Mouse (Mus musculus) cerebellum, adult 9-11 months (tissue): ENCODE data around the gene Atxn7l3.
A peak's percentile ranks its signal among the peaks of the same experiment; 100 is the strongest.

ENCODE experiments used
- DNase-seq: peaks from one replicate; pipeline ENCODE4 v3.0.0; 2022

The Atxn7l3 gene

DNA sequence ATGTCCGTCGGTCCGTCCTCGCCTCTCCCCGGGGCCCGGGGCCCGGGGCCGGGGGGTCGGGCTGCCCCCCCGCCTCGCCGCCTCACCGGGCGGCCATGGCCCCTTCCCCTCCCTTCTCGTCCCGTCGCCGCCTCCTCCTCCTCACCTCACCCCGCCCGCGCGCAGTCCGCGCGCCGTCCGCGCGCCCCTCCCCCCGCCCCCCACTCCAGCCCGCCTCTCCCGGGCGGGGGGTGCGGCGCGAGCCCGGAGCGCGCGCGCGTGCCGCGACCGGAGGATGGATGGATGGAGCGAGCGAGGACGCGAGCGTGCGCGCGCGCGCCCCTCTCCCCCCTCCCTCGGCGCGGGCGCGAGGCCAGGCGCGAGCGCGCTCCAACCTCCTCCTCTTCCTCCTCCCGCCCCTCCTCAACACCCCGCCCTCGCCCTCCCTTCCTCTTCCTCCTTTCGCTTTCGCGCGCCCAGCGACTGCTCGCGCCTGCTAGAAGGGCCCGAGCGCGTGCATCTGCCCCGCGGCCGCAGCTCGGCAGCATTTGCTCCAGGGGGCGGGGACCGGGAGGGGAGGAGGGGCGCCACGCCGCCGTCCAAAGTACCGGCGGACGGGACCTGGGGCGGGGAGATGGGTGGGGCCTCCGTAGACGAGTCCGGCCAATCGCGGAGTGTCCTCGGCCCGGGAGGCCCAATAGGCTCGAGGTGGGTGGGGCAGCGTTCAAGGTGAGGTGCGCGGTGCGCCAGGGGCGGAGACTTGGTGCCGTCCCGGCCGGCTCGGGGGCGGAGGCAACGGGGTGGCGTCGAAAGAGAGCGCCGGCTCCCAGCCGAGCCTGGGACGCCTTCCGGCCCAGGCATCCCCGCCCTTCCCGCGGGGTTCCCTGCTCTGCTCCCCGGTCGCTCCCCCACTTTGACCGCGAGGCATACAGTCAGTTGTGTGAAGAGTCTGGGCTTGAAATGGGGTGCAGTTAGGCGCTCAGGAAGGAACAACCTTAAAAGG lies at the start of gene Atxn7l3:
Atxn7l3 (minus strand) TSS at position 141 of the 982 bp plus-strand sequence.
- DNase-seq = peak; percentile 99

DNA sequence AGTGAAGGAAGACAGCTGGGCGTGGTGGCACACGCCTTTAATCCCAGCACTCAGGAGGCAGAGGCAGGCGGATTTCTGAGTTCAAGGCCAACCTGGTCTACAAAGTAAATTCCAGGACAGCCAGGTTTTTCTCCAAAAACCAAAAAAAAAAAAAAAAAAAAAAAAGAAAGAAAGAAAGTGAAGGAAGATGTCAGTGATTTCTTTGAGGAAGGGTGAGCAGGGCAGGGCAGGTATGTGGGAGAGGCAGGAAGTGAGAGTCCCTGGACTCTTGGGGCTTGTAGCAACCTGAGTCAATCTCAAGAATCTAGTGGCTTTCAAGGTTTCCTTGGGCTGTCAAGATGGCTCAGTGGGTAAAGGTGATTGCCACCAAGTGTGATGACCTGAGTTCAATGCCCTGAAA lies 48.0 kb upstream of the Atxn7l3 start:
- DNase-seq = no peak

DNA sequence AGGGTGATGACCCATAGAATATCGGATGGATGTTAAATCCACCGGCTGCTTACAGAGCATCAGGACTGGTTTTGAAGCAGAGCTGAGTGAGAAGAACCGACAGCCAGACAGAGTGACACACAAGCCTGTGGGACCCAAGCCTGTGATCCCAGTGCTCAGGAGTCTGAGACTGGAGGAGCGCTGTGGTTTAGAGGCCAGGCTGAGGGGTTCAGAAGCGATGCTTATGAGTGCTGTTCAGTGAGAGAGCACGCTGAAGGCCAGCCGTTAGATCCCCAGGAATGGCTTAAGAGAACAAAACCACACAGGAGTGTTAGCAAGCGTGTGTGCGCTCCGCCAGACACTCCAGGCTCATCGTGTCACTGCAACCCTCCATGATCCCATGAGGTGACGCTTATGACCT lies 46.3 kb upstream of the Atxn7l3 start:
- no peak for DNase-seq

DNA sequence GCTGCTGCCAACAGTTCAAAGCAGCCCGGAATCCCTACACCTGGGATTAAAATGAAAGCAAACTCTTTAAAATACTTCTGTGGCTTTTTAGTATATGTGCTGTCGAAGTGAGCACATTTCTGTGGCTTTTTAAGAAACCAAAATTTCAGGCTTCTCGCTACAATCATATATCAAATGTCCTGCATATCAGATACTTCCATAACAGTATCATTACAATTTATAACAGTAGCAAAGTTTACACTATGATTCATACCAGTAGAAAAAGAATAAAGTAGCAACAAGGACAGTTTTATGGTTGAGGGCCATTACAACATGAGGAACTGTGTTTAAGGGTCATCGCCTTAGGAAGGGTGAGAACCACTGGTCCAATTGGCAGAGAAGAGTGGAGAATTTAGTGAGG lies 44.7 kb upstream of the Atxn7l3 start:
- no peak for DNase-seq

DNA sequence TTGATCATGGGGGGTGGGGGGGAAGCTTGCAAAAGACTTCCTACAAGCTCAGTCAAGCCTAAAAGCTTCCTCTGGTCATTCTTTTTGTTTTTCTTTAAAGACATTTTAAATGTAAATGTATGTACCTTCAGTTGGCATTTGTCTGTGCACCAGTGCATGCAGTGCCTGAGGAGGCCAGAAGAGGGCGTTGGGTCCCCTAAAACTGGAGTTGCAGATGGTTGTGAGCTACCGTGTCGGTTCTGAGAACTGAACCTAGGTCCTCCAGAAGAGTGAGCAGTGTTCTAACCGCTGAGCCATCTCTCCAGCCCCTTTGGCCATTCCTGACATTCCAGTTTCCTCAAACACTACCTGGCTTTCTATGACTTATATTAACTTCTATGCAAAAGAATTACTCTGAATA lies 43.2 kb upstream of the Atxn7l3 start:
- DNase-seq = no peak

DNA sequence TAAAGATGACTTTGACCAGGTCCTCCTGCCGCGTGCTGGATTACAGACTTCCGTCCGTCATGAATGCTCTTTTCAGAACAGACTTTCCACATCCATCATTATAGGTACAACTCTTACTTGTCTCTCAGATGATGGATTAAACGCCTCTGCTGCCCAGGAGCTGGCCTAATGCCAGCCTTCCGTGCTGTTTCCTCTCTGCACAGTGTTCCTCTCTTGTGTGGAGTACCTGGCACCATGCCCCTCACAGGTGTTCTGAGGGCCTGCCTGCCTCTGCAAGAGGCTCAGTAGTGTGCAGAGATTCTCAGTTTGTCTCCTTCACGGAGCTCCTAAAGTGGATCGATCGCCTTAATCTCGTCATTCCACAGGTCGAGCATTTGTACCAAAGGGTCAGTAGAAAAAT lies 42.8 kb upstream of the Atxn7l3 start:
- peak; percentile 84 for DNase-seq

DNA sequence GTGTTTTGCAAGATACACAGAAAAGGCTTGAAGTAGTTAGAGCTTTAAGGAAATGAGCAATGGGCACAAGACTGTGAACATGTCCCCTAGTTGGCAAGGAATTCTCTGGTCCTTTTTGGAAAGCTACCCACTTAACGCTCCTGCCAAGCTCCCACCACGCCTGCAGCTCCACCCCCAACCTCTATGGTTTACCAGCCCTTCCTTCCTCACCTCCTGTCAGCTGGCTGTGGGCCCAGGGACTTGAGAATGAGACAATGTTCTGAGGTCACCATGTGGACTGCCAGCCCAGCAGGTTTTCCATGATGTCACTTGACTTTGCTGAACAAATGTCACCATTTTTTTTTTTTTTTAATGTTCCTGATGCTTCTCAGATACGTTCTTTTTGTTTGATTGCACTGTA lies 42.1 kb upstream of the Atxn7l3 start:
- peak; percentile 98 for DNase-seq

DNA sequence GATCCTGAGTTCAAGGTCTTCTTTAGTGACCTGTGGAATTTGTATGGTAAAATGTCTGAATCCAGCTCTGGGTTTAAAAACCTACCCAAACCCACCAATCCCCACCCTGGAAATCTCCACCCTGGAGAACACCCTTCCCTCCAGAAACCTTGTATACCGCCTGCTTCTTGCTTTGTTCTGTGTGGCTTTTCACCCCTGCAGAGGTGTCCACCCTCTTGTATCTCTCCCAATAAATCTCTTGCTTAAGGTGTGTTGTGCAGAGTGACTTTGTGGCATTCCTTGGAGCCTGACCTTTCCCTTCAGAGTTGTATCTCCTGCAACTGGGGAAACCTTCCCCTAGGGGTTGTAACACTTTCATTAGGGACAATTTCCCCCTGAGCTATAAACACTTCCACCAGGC lies 41.5 kb upstream of the Atxn7l3 start:
- no peak for DNase-seq

DNA sequence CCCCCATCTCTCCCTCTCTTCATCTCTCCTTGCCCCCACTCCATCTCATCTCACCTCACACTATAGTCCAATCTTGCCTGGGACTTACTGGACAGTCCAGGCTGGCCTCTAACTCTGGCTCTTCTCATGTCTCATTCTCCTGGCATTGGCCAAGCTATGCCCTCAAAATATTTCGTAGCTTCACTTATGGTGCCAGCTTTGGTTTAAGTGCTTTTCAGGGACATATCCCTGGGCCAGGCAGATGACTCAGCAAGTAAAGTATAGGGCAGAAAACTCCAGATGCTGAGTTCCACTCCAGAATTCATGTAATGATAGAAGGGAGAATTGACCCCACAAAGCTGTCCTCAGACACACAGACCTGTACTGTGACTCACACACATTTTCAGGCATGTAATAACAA lies 39.8 kb upstream of the Atxn7l3 start:
- no peak for DNase-seq

DNA sequence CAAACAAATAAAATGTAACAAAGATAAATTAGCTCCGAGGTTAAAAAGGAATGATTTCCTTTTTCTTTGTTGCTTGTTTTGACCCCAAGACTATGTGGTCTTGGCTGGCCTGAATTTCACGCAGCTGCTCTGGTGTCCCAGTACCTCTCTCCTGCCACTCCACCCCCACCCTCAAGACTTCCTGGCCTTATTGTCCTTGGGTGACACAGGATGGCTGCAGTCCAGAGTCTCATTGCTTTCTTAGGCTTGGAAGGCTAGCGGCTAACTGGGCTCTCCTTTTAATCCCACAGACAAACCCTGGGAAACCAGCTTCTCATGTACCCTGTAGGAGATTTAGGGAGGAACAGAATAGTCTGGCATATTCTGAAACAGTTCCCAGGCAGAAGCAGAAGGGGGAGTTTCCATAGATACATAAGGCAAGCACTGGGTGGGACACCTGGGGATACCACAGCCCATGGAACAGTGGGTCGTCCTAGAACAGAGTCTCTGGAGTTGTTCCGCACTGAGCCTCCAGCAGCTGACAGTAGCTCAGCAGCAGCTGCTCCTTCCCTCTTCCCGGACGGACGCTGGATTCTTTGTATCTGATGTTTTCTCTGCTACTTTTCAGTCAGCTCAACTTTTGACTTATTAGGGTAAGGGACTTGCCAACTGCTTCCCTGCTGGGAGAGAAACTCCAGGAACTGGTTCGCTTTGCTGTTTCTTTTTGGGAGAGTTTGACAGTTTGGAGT lies 38.7 kb upstream of the Atxn7l3 start:
- no peak for DNase-seq

DNA sequence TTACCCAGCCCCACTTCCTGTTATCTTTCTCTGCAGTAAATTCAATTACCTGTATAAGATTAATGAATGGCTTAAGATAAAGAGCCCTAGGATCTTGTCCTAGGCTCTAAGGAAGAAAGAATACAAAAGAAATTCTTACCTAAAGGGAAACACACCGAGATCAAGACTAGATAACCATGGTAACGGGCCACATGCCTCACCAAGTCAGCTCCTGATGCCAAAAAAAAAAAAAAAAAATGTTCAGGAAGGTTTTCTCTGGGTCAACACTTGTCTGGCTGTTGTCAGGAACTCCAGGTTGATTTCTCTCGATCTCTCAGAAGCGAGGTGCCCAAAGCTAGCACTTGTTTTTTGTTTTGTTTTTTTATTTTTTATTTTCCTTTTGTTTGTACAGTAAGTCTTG lies 37.6 kb upstream of the Atxn7l3 start:
- no peak for DNase-seq

DNA sequence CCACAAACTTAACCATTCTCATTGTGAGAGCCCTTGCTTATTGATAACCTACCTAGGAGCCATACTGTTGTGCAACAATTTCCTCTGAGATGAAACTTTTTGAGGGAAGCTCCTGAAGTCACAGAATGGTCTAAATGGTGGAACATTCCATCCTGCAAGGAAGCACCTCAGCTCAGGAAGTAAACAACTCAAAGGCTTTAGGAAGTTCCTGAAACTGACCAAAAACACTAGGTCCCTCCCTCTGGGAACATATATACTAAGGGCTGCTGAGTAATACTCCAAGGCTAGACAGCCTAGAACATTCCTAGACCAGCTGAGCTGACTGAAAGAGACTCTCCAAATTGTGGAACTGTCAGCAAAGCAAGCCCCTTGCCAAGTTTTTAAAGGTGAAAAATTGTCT lies 36.6 kb upstream of the Atxn7l3 start:
- no peak for DNase-seq

DNA sequence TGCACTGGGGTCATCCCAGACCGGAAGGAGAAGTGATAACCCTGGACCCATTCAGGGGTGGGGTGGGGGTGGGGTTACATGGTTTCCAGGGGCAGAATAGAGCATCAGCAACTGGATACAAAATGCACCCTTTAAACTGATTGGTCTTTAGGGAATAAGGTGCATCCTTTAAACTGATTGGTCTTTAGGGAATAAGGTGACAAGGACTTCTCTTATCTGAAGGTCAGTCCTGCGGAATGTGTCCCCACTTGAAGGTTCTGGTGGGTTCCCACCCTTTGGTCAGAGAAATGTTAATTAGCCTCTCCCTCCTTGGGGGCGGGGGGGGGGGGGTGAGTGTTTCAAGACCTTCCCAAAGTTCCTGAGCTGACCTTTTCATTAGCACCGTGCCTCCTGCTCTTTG lies 35.4 kb upstream of the Atxn7l3 start:
- DNase-seq = no peak

DNA sequence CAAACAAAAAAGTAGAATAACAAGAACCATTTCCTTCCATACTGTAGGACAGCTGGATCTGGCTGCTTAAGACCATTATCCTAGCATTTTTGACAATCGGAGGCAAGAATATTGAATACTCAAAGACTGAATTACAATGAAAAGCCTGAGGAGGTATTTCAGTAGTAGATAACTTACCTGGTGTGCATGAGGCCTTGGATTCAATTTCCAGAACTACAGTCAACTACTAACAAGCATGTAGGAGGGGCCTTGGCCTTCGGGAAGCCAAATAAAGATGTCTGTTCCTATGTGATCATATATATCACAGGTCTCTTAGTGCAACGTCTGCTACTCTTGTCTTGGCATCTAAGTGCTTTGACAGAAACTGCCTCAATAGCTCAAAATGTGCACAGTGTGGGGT lies 33.6 kb upstream of the Atxn7l3 start:
- DNase-seq = no peak

DNA sequence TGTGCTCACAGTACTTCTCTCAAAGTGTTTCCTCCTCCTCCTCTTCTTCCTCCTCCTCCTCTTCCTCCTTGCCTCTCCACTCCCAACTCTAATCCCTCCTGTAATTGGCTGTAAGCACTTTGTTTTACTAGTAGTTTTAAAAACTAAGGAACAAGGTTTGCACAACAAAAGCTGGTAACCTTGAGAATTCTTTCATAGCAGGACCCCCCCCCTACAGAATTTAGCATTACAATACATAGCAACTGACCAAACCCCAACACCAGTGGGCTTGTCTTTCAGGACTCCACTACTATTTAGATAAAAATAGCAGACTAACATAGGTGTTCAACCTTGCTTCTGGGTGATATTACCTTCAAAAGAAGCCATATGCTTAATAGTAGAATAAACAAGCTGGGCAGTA lies 33.1 kb upstream of the Atxn7l3 start:
- no peak for DNase-seq

DNA sequence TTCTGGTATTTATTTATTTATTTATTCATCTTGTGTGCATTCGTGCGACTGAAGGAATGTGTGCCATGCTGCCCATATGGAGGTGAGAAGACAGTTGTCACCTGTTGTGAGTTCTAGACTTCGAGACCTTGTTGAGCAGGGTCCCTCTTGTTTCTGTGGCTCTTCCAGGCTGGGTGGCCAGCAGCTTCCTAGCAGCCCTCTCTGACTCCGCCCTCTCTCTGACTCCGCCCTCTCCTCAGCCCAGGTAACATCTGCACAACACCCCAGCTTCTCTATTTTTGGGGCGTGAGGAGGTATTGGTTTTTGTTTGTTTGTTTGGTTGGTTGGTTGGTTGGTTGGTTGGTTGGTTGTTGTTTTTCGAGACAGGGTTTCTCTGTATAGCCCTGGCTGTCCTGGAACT lies 31.4 kb upstream of the Atxn7l3 start:
- DNase-seq = no peak

DNA sequence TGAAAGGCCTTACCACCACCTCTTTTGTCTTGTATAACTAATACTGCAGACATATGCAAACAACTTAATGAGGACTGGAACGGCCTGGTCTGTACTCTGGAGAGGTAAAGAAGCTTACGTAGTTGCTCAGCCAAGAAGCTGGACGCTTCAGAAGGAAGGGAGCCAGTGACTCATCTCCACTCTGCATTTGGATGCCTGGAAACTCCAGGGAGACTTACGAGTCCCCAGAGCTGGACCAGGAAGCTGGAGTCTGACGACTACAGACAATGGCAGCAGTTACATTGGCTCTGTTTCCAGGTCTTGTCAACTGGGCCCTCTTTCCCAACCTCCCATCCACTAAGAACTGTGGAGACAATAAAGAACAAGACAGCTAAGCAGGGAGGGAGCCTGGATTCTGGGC lies 30.8 kb upstream of the Atxn7l3 start:
- DNase-seq = no peak

DNA sequence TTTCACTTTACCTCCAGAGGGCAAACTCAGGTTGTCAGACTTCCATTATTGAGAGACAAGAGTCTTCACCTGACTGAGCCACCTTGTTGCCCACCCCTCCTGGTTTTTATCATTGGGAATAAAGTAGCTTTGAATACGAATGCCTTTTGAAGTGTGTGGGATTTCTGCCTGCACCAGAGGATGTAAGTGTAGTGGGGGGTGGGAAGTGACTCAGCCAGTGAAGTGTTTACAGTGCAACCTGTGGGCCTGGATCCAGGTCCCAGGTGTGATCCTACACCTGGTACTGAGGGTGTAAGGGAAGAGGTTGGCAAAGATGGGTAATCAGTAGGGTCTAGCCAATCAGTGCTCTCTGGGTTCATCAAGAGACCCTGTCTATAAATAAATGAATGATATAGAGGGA lies 27.1 kb upstream of the Atxn7l3 start:
- no peak for DNase-seq

DNA sequence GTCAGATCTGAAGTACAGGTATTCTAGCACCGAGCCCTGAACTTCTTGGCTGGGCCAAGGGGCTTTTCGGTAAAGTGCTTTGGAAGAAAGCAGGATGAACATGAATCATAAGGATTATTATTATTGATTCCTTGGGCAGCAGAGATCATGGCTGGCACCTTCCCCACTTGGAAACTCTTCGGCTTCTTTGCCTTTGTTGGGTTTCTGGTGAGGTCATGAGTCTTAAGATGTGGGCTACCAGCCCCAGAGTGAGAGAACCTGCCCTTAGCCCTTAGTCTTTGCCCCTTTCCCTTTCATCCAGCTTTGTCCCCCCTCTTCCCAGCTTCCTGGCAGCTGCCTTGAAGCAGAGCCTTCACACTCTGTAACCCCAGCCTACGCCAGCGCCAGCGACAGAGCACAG lies 25.5 kb upstream of the Atxn7l3 start:
- no peak for DNase-seq

DNA sequence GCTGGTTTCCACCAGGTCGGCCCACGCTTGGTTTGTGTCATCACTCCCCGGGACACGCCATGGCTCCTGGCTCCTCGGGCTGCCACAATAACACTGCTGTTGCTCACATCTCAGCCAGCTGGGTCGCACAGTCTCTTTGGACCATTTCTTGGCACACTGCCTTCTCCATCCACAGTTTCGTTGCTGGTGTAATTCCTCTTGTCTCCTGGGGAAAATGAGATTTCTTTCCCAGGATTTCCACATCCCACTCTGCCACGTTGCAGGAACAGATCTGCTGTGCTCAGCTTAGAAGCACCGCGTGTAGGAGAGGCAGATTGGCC lies 24.2 kb upstream of the Atxn7l3 start:
- DNase-seq = peak; percentile 86

DNA sequence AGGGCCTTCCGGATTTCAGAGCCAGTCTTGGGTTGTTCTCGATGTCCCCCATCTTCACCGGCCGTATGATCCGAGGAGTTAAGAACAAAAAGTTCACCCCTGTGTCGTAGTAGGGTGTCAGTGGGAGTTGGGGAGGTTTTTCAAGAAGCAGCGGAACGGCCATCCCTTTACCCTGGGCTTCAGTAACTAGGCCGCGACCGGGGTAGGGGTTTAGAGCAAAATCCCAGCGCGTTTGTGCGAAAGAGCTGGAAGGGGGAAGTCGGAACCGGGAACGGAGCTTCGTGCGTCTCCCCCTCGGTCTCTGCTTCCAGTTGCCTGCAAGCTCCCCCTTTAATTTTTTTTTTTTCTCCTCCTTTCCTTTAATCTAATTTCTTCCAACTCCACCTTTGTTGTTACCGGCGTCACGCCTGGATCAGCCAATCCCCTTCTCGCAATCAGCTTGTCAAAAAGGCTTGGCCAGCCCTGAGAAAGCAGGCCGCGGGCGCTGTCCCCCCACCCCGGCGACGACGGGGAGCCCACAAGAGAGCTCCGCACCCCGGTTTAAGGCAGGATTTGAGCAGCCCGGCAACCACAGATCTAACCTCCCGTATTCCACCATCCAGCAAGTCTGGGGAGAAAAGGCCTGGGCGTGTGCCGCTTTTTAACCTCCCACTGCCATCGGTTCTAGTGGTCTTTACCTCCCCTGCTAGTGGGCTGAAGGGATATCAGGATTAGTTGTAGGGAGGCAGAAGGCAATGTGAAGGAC lies 23.7 kb upstream of the Atxn7l3 start:
- peak; percentile 95 for DNase-seq

DNA sequence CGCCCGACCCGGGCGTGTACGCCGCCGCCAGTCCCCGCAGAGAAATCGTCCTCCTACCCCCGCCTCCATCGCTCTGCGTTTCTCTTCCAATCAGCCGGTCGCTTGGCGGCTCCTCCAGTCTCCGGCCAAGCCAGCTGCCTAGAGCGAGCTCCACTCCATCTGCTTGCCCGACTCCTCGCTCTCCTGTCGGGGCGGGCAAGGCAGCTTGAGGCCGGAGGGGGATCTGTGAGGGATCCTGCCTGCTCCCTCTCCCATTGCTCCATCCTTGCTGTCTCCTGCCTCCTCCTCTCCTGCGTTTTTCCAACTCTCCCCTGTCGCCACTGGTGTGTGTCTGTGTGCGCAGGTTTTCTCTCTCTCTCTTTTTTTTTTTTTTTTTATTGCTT lies 23.0 kb upstream of the Atxn7l3 start, which contains the start of gene Ubtf:
Ubtf (minus strand) TSS at position 333 of the 383 bp plus-strand sequence.
- DNase-seq = peak; percentile 96

DNA sequence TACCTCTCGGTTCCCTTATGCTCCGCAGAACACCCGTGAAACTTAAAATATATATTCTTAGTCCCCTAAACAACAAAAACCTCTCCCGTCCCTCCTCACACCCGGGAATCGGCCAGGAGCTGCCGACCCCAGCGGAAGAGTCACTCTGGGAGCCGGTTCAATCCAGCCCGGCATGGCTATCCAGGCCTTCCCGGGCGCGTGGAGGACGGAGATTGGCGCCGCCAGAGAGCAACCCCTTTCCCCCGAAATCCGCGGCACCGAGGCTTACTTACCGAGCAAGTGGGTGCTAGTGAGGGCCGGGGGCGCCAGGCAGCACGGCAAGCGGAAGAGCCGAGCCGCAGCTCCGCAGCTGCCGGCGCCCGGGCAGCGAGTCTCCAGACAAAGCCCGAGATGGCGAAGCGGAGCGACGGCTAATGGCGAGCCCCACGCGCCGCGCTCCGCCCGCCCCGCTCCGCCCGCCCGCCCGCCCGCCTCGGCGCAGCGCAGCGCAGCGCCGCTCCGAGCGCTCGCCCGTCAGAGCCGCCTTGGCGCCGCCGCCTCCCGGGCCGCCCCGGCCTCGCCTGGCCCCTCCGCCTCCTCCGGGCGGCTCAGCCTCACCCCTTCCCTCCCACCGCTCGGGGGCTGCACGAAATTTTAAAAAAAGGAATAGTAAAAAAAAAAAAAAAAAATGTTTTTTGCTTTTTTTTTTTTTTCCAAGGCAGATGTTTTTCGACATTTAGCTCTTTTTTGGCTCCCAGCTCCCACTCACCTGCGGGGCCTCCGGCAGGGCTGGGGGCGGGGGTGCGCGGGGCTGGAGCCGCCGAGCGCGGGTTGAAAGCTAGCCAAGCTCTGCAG lies 22.4 kb upstream of the Atxn7l3 start:
- DNase-seq = peak; percentile 69
